Mouse (Mus musculus) frontal cortex, postnatal 36 days (tissue): ENCODE results near the gene 4930467E23Rik.
"Not testable (repeated sequence)": the region's sequence is repeated elsewhere in the genome, so short reads cannot be mapped to it uniquely, and the experiment has no call there.

Experiments
- DNase-seq, 2 experiments: peaks; one replicate each; pipeline ENCODE4 v3.0.0; 2022; ENCODE audit warnings: low spot score in 2 of 2

4930467E23Rik gene

DNA sequence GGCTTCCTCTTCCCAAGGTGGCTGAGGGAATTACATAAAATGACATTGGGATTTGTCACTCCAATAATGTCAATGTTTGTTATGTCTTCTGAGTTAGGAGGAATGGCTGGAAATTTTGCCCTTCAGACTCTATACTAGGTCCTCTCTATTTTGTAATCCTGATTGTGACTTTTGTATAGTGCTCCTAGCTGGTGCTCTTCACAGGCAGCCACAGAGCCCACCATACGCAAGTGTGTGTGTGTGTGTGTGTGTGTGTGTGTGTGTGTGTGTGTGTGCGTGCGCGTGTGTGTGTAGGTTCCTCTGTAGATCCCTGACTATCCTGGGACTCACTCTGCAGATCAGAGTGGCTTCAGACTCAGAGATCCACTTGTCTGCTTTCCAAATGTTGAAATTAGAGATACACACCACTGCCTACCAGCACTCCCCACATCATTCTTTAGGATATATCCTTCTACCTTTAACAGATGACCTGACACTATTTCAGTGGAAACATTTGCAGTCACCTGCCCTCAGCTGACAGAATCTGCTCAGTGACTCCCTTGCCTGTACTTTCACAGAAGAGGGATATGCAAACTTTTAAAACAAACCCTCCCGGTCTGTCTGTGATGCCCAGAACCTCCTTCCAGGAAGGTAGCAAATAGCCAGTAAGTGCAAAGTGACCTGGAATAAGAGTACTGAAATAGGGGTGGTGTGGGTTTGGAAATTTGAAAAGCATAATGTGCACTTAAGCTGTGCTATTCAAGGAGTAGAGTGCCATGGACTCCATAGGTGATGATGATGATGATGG lies 52.1 kb downstream of the 4930467E23Rik start:
- DNase-seq, result not testable (repeated sequence)

DNA sequence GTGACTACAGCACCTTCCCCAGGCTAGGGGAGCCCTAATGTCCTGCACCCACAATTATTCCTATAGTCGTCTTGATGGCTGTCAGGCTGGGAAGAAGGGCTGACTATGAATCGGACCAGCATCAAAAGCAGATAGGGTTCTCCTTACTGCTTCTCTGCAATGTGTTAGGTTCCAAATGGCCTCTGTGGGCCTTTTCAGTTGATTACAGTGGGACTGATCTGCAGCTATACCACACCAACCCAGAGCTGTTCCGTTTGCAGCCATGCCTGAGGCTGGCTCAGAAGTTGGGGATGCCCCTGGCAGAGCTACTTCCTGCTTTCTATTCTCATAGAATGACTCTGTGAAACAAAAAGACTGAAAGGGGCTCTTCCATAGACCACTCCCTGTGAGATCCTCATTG lies 53.4 kb downstream of the 4930467E23Rik start:
- DNase-seq, result not testable (repeated sequence)

DNA sequence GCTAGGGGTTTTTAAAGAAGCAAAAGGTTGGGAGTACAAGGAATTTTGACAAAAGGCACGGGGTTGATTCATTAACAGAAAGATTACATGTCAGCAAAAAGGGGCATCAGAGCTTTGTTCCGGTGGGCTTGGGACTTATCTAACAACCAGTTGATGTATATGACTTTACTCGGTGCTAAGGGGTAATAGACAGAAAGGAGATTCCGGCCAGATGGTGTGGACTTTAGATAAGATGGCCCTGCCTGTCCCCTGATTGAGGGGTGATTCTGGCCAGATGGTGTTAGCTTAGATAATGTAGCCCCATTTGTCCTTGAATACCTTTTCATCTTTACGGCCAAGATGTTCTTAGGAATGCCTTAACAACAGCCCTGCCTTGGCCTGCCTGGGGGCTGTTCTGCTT lies 54.5 kb downstream of the 4930467E23Rik start:
- DNase-seq, result not testable (repeated sequence)

DNA sequence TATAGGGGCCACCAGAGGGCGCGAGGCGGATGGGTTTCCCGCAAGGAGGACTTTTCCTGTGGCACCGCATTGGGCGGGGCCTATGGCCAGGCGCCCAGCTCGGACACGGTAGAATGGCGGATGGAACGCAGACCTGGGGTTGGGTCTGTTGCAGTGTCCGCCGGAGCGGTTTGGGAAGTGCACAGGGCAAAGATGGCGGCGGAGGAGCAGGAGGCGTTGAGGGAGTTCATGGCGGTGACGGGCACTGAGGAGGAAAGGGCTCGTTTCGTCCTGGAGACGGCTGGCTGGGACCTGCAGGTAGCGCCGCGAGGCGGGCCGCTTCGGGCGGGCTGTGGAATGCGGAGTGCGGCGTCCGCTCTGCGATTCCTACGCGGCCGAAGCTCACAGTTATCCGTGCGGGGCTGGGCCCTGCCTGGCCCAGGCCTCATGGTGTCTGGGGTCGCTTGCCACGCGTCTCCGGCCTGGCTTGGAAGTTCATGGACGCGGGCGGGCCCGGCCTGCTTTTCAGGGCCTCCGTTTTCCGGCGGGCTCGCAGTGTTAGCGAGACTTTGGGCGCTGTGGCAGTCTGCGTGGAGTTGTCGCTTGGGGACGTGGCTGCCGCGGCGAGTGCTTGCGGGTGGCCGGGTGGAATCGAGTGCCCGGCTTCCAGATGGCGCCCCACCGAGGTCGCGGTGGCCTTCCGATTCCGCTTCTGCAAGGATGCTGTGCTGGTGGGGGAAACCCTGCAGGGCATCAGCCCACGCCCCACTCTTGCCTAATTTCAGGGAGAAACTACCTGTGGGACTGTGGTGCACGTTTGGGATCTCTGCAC lies 55.4 kb downstream of the 4930467E23Rik start:
- peak; percentile 100 for DNase-seq

DNA sequence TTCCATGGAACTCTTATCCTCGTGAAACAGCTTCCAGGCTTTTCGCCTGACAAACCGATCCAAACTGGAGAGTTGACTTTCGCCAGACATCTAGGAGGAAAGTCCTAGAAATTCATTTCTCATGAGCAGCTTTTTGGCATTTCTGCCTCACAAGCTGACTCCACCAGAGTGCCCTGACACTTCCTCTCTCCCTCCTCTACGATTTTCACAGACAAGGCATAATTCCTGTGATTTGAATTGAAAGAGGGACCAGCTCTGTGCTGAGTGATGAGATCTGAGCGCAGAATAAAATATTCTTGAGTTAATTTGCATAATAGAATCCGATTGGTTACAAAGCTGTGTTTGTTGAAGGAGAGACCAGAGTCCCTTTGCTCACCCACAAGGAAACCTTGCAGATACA lies 63.3 kb downstream of the 4930467E23Rik start:
- peak; percentile 44 to 49 for DNase-seq
